Mouse (Mus musculus) testis, postnatal 10 days (tissue): ENCODE results near the gene Pgm3.
A peak's percentile ranks its signal among the peaks of the same experiment; 100 is the strongest.

Experiments used
- DNase-seq: peaks from one replicate; pipeline ENCODE4 v3.0.0; 2021; ENCODE audit warnings: low spot score

Gene Pgm3

GRCm38 (mm10) chr9:86571540-86572135 lies at the start of gene Pgm3, which contains the start of gene Rwdd2a:
TSS of gene Pgm3 (minus strand) at chr9:86571842.
TSS of gene Rwdd2a (plus strand) at chr9:86571991.
- DNase-seq, result peak; percentile 100

- no peak for DNase-seq
These were observed 47.9 kb upstream of the Pgm3 start for GRCm38 (mm10) chr9:86619341-86620139.

- no peak for DNase-seq
These were observed 46.3 kb upstream of the Pgm3 start for GRCm38 (mm10) chr9:86617837-86618492.

GRCm38 (mm10) chr9:86615765-86616164 lies 44.1 kb upstream of the Pgm3 start:
- no peak for DNase-seq

- no peak for DNase-seq
These were observed 40.4 kb upstream of the Pgm3 start for GRCm38 (mm10) chr9:86612091-86612490.

- no peak for DNase-seq
These were observed 34.1 kb upstream of the Pgm3 start for GRCm38 (mm10) chr9:86605776-86606175.

- no peak for DNase-seq
These were observed 28.2 kb upstream of the Pgm3 start for GRCm38 (mm10) chr9:86599723-86600303.

GRCm38 (mm10) chr9:86596983-86597382 lies 25.3 kb upstream of the Pgm3 start:
- peak; percentile 12 for DNase-seq

- peak; percentile 50 for DNase-seq
These were observed 22.7 kb upstream of the Pgm3 start for GRCm38 (mm10) chr9:86594357-86594767.

GRCm38 (mm10) chr9:86592676-86593668 lies 21.3 kb upstream of the Pgm3 start:
- peak; percentile 36 for DNase-seq

- DNase-seq, result peak; percentile 32
These were observed 15.6 kb upstream of the Pgm3 start for GRCm38 (mm10) chr9:86587019-86587795.

GRCm38 (mm10) chr9:86583740-86584139 lies 12.1 kb upstream of the Pgm3 start:
- peak; percentile 72 for DNase-seq

- no peak for DNase-seq
These were observed 8.0 kb upstream of the Pgm3 start for GRCm38 (mm10) chr9:86579657-86580056.

- DNase-seq, result no peak
These were observed 3.5 kb upstream of the Pgm3 start for GRCm38 (mm10) chr9:86575178-86575577.

- no peak for DNase-seq
These were observed 2.1 kb upstream of the Pgm3 start for GRCm38 (mm10) chr9:86573616-86574303.

- peak; percentile 86 for DNase-seq
These were observed 1.1 kb upstream of the Pgm3 start for GRCm38 (mm10) chr9:86572636-86573291.

- DNase-seq, result no peak
These were observed 554 bp upstream of the Pgm3 start for GRCm38 (mm10) chr9:86572196-86572595.

- no peak for DNase-seq
These were observed 696 bp downstream of the Pgm3 start for GRCm38 (mm10) chr9:86570946-86571345.

GRCm38 (mm10) chr9:86570261-86570890 lies 1.3 kb downstream of the Pgm3 start:
- DNase-seq, result peak; percentile 35
